Mouse (Mus musculus): ENCODE data around the gene Kcnc3. TPM values are rescaled to one million over a fixed set of nuclear protein-coding genes. Genes with fewer than 3 reads are reported as not detected.

The Kcnc3 gene
- polyA plus RNA-seq, 1 experiment, result 3.9 TPM

DNA sequence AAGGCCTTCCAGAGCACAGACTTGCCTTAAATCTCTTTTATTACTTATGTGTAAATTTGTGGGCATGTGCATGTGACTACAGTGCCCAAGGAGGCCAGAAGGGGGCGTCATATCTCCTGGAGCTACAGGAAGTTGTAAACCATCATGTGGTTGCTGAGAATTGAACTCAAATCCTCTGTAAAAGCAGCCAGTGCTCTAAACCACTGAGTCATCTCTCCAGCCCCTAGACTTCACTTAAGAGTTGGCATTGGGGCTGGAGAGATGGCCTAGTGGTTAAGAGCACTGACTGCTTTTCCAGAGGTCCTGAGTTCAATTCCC is 35.6 kb downstream of the Kcnc3 start:
- TF ChIP-seq CTCF (IDR thresholded peaks at IDR 0.05; ENCODE audit: control insufficient read depth, insufficient read depth, low read length) (no peak), POLR2A (IDR thresholded peaks at IDR 0.05; ENCODE audit: borderline replicate concordance, control insufficient read depth, low read depth, low read length) (no peak)
- Histone ChIP-seq H3K4me1 (ENCODE audit: control insufficient read depth, insufficient read depth, low read length) (no peaks in the 10 kb centered on the region), H3K27ac (ENCODE audit: control insufficient read depth, insufficient read depth, low read depth, low read length, poor library complexity) (no peak overlapping the region), H3K4me3 (replicated peaks; ENCODE audit: control insufficient read depth, low read depth, low read length) (no peak overlapping the region)
- WGBS, result 42% methylated on average over 1 of the region's 1 CpGs

DNA sequence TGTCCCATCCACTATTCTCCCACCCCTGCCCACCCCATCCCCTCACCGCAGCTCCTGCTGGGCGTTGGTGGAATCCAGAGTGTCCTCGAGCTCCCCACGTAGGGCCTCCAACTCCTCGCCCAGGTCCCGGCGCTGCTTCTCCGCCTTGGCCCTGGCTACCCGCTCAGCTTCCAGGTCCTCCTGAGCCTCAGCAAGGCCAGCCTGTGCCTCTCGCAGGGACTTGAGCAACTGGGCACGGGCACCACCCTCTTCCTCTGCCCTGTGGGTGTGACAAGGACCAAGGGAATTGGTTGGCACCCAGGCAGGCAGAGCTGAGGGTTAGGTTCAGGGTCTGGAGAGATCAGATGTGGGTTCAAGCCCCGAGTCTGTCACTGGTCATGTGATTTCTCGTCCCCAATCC is 36.5 kb downstream of the Kcnc3 start:
- Histone ChIP-seq H3K4me1 (ENCODE audit: control insufficient read depth, insufficient read depth, low read length) (no peaks in the 10 kb centered on the region), H3K27ac (ENCODE audit: control insufficient read depth, insufficient read depth, low read depth, low read length, poor library complexity) (no peak overlapping the region), H3K4me3 (replicated peaks; ENCODE audit: control insufficient read depth, low read depth, low read length) (no peak overlapping the region)
- no peak for TF ChIP-seq POLR2A (IDR thresholded peaks at IDR 0.05; ENCODE audit: borderline replicate concordance, control insufficient read depth, low read depth, low read length)
- WGBS, result 74% methylated on average over 13 of the region's 13 CpGs

DNA sequence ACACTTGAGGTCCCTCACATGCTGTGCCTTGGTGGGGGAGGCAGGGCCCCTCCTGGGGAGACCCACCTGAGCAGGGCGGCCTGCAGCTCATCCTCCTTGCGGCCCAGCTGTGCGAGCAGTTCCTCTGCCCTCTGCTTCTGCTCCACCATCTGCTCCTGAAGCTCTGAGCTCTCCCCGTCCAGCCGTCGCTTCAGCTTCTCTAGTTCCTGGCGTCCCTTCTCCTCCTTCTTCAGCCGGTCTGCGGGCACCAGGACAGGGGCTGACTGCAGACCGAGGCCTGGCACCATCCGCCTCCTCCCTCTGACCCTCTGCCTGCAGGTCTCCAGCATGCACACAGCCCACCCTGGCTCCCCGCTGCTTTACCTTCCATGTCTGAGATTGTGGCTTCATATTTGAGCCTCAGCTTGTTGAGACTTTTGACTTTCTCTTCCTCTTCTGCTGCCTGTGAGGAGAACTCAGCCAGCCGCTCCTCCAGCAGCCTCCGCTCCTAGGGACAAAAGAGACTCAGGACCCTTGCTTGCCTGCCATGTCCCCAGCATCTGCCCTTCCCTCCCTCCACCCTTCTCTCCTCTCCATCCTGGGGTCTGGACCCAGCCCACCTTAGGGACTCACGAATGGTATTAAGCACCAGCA is 38.1 kb downstream of the Kcnc3 start:
- 74% methylated on average over 15 of the region's 15 CpGs for WGBS
- TF ChIP-seq POLR2A (IDR thresholded peaks at IDR 0.05; ENCODE audit: borderline replicate concordance, control insufficient read depth, low read depth, low read length), result peak; percentile 9; the same call in 1 of the 2 replicates
- no peak for TF ChIP-seq CTCF (IDR thresholded peaks at IDR 0.05; ENCODE audit: control insufficient read depth, insufficient read depth, low read length)

DNA sequence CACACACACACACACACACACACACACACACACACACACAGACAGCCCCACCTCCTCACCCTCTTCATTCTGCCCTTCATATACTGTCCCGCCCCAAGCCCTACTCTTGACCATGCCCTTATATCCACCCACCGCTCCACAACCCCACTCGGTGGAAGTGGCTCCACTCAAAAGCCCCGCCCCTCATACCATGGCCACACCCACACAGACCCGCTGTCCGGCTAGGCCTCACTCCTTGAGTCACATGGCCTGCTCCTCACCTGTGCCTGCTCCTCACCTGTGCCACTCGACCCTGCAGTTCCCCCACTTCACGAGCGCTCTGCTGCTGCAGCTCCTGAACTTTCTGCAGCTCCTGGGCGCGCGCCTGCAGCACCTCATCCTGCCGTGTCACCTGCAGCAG is 40.0 kb downstream of the Kcnc3 start:
- WGBS, result 73% methylated on average over 13 of the region's 13 CpGs

More for the DNA sequence above, 38.1 kb downstream of the Kcnc3 start:
- Histone ChIP-seq H3K4me1 (ENCODE audit: control insufficient read depth, insufficient read depth, low read length) (no peaks in the 10 kb centered on the region), H3K4me3 (replicated peaks; ENCODE audit: control insufficient read depth, low read depth, low read length) (no peak overlapping the region), H3K27ac (ENCODE audit: control insufficient read depth, insufficient read depth, low read depth, low read length, poor library complexity) (no peak overlapping the region; the same call in 1 of the 2 replicates)

DNA sequence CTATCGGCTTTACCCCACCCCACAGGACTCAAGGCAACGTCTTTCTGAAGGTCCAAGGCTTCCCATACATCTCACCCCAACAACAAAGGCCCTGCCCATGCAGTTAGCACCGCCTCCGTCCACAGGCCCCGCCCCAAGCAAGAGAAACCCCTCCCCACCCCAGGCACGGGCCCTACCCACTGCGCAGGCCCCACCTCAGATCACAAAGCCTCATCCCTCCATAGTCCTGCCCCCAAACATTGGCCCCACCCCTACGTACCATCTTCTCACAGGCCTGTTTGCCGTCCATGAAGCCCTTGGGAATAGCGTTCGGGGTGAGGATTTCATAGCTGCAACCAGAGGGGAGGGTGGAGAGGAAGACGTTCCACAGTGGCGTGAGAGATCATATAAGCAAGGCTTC is 42.2 kb downstream of the Kcnc3 start:
- no peaks in the 10 kb centered on the region for H3K4me1 ChIP-seq (ENCODE audit: control insufficient read depth, insufficient read depth, low read length)
- no peak for TF ChIP-seq POLR2A (IDR thresholded peaks at IDR 0.05; ENCODE audit: borderline replicate concordance, control insufficient read depth, low read depth, low read length)
- TF ChIP-seq CTCF (IDR thresholded peaks at IDR 0.05; ENCODE audit: control insufficient read depth, insufficient read depth, low read length), result no peak
- no peak overlapping the region for H3K4me3 ChIP-seq (replicated peaks; ENCODE audit: control insufficient read depth, low read depth, low read length)
- H3K27ac ChIP-seq (ENCODE audit: control insufficient read depth, insufficient read depth, low read depth, low read length, poor library complexity), result no peak overlapping the region
- WGBS, result 42% methylated on average over 13 of the region's 13 CpGs

More for the DNA sequence above, 40.0 kb downstream of the Kcnc3 start:
- no peak overlapping the region for H3K4me3 ChIP-seq (replicated peaks; ENCODE audit: control insufficient read depth, low read depth, low read length)
- H3K27ac ChIP-seq (ENCODE audit: control insufficient read depth, insufficient read depth, low read depth, low read length, poor library complexity), result no peak overlapping the region
- no peak for TF ChIP-seq CTCF (IDR thresholded peaks at IDR 0.05; ENCODE audit: control insufficient read depth, insufficient read depth, low read length)
- TF ChIP-seq POLR2A (IDR thresholded peaks at IDR 0.05; ENCODE audit: borderline replicate concordance, control insufficient read depth, low read depth, low read length), result no peak
- H3K4me1 ChIP-seq (ENCODE audit: control insufficient read depth, insufficient read depth, low read length), result no peaks in the 10 kb centered on the region

DNA sequence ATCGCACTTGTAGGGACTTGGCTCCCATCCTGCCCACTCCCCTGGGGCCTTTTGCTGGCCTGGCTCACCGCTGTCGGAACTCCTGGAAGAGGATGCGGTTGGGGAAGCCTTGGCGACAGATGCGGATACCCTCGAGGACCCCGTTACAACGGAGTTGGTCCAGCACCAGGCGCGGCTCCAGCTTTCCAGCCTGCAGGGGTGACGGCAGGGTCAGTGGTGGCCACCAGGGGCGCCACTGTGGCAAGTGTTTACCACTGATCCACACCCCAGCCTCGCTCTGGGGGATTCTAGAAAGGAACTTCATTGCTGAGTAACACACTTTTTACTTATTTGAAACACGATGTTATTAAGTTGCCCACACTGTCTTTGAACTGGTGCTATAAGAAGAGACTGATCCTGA is 42.9 kb downstream of the Kcnc3 start:
- no peak overlapping the region for H3K4me3 ChIP-seq (replicated peaks; ENCODE audit: control insufficient read depth, low read depth, low read length)
- no peak overlapping the region for H3K27ac ChIP-seq (ENCODE audit: control insufficient read depth, insufficient read depth, low read depth, low read length, poor library complexity)
- WGBS, result 20% methylated on average over 15 of the region's 15 CpGs
- H3K4me1 ChIP-seq (ENCODE audit: control insufficient read depth, insufficient read depth, low read length), result no peaks in the 10 kb centered on the region
- TF ChIP-seq POLR2A (IDR thresholded peaks at IDR 0.05; ENCODE audit: borderline replicate concordance, control insufficient read depth, low read depth, low read length) (no peak), CTCF (IDR thresholded peaks at IDR 0.05; ENCODE audit: control insufficient read depth, insufficient read depth, low read length) (peak; percentile 37; the same call in 1 of the 2 replicates)

DNA sequence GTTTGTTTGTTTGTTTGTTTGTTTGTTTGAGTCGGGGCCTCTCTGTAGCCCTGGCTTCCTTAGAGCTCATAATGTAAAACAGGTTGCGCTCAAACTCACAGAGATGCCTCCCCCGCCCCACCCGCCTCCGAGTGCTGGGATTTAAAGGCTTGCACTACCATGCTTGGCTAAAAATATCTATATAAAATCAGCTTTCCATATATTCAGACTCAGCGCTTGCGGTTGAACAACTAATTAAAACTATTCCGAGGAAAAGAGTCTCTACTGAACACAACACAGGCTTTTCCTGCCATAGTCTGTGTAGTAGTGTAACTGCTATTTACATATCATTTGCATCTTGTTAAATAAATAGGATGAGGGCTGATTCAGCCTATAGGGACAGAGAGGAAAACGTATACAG is 46.2 kb downstream of the Kcnc3 start:
- H3K27ac ChIP-seq (ENCODE audit: control insufficient read depth, insufficient read depth, low read depth, low read length, poor library complexity), result no peak overlapping the region
- H3K4me3 ChIP-seq (replicated peaks; ENCODE audit: control insufficient read depth, low read depth, low read length), result no peak overlapping the region
- 76% methylated on average over 9 of the region's 9 CpGs for WGBS
- no peak for TF ChIP-seq CTCF (IDR thresholded peaks at IDR 0.05; ENCODE audit: control insufficient read depth, insufficient read depth, low read length)
- TF ChIP-seq POLR2A (IDR thresholded peaks at IDR 0.05; ENCODE audit: borderline replicate concordance, control insufficient read depth, low read depth, low read length), result no peak
- H3K4me1 ChIP-seq (ENCODE audit: control insufficient read depth, insufficient read depth, low read length), result no peaks in the 10 kb centered on the region

DNA sequence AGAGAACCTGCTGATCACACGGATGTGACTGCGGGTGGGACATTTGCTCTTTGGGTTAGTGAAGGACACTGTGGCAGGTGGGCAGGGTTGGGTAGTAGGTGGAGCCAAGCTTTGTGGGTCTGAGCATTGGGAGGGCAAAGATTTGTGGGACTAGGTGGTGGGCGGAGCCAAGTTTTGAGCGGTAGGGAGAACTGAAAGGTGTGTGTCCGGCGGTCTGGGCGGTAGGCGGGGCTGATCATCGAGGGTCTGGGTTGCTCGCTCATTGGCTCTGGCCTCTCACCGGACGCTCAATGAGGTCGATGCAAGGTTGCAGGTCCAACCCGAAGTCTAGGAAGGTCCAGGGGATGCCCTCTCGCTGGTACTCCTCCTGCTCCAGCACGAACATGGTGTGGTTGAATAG is 48.2 kb downstream of the Kcnc3 start:
- 8% methylated on average over 16 of the region's 16 CpGs for WGBS
- H3K4me1 ChIP-seq (ENCODE audit: control insufficient read depth, insufficient read depth, low read length), result no peaks in the 10 kb centered on the region
- no peak overlapping the region for H3K4me3 ChIP-seq (replicated peaks; ENCODE audit: control insufficient read depth, low read depth, low read length)
- TF ChIP-seq CTCF (IDR thresholded peaks at IDR 0.05; ENCODE audit: control insufficient read depth, insufficient read depth, low read length), result no peak
- no peak for TF ChIP-seq POLR2A (IDR thresholded peaks at IDR 0.05; ENCODE audit: borderline replicate concordance, control insufficient read depth, low read depth, low read length)
- no peak overlapping the region for H3K27ac ChIP-seq (ENCODE audit: control insufficient read depth, insufficient read depth, low read depth, low read length, poor library complexity)
